Mouse (Mus musculus) CD8-positive naive resting alpha-beta T cell, adult 57 days (primary cell): ENCODE measurements around the gene Ripor1. TPM values are rescaled to one million over a fixed set of nuclear protein-coding genes. Genes with fewer than 3 reads are reported as not detected.

Experiments
- total RNA-seq: library from RNA; stranded (reverse); gene quantifications from one replicate; pipeline ENCODE4 v1.2.4, GENCODE M21; 2023

The Ripor1 gene
- 18.9 TPM for total RNA-seq

DNA sequence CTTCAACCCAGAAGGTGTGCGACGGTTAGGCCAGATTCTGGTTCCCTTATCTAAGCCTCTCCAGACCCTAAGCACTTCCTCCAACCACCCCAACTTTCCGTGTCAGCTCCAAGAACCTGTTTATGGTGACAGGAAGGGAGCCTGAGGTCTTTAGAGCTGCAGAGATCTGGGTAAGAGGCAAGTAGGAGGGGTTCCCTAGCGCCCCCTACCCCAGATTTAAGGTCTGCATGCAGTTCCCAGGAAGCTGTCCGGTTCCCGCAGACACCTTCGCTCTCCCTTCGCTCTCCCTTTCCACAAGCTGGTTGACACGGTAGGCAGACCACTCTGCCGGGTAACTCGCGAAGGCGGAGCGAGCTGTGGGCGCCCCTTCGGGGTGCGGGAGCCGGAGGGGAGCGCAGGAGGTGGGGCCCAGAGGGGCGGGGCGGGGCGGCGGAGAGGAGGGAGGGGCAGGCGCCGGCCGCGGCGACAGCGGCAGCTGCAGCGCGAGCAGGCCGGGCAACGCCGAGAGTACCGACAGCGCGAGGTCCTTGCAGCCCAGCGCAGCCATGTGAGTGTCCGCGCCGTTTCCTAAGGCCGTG is at the start of gene Ripor1:
Ripor1 (plus strand) TSS at position 452 of the 578 bp plus-strand sequence.

DNA sequence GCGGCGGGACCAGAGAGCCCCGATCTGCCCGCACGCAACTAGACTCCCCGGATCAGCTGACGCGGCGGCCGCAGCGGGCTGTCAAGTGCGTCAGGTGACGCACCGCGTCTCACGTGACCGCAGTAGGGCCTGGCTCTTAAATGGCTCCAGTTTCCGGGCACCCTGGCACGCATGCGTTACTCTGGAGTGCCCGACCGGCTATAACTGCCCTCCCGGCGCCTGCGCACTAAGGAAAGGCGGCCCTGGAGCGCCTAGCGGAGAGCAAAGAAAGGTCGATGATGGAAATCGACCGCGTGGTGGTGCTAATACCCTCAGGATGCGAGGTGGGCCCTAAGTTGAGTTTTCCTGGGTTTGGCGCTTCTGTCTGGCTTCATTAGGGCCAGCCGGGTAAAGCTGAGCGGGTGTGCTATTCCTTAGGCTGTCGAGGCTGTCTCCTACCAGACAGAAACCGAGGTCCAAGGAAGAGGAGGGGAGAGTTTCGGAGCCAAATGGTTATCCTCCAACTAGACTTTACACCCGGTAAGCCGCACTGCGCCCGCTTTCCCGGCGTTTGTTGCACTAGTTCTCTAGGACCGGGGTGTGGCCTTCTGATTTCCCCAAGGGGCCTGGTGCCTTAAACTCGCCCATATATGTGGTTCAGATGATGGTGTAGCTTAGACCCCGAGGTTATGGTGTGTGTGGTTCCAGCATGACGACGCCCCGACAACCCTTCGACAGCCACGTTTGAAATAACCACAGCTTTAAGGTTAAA is 38.9 kb upstream of the Ripor1 start, which contains the start of gene Atp6v0d1:
Atp6v0d1 (minus strand) TSS at position 96 of the 751 bp plus-strand sequence.

DNA sequence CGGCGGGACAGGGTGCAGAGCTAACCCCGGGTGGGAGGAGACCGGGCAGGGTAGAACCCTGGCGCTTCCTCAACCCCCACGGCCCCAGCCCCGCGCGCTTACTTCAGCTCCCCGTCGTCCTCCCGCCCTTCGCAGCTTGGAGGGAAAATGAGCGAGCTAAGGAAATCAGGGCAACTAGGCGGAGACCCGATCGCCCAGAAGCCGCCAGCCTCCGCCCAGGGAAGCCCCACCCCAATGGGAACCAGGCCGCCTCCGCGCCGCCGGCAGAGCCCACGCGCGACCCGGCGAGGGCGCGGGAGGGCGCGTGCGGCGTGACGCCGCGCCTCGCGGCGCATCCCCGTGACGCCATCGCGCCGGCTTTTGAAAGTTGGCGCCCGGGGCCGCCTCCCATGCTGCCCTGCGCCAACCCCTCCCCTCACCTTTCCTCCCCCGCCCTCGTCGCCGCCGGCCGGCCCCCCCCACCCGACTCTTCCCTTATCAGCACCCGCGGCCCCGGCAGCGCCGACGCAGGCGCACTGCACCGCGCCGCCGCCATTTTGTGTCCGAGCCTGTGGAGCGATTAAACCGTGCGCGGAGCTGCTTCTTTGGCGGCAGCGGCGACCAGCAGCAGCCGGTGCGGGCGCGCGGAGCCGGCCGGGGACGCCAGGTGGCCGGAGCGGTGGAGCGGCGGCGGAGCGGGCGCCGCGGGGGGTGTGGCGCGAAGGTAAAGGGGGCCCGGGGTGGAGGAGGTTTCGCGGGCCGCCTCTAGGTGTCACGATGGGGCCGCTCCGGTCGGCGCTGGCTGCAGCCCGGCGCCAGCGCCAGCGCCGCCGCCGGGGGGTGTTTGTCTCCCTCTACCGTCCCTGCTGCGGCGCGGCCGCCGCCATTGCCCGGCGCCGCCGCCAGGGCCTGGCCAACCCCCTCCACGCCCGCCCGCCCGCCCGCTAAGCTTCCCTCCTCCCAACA is 31.2 kb downstream of the Ripor1 start, which contains the start of gene Ctcf:
Ctcf (plus strand) TSS at position 551 of the 945 bp plus-strand sequence.

DNA sequence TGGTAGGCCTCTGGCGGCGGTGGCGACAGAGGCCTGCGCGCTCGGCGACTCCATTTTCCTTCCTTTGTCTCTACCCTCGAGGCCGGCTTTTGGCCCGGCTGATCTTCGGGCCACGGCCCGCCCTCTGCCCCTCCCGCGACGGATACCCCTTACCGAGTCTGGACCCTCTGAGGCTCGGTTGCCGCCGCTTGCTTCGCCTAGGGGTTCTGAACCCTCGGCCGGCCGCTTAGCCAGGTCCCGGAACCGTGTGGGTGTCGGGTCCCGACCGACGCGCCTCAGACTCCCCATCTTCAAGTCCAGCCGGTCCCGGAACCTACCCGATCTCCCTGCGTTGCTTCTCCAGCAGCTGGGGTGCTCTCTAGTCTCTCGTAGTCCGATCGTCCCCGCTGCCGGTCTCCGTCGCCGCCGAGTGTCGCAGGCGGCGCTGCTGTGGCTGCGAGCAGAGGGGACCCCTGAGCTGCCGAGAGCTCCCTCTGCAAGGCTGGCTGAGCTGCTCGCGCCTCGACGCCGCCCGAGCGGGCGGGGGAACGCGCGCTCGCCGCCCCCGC is 32.0 kb downstream of the Ripor1 start, which contains the start of gene Agrp:
Agrp (minus strand) TSS at position 431 of the 548 bp plus-strand sequence.

Other genes starting within 250 kb of the Ripor1 start
- gene Plekhg4, start 232.0 kb upstream of the Ripor1 start, total RNA-seq: not detected
- gene Kctd19, start 191.8 kb upstream of the Ripor1 start, total RNA-seq: not detected
- not detected for gene Lrrc36, start 191.7 kb upstream of the Ripor1 start, total RNA-seq
- gene Tppp3, start 133.7 kb upstream of the Ripor1 start, total RNA-seq: 1.3 TPM
- gene Zdhhc1, start 108.4 kb upstream of the Ripor1 start, total RNA-seq: 5.8 TPM
- gene Hsd11b2, start 86.5 kb upstream of the Ripor1 start, total RNA-seq: not detected
- 51.3 TPM for gene Atp6v0d1, start 39.2 kb upstream of the Ripor1 start, total RNA-seq
- gene Ctcf, start 31.3 kb downstream of the Ripor1 start, total RNA-seq: 148 TPM
- not detected for gene Agrp, start 32.1 kb downstream of the Ripor1 start, total RNA-seq
- 126 TPM for gene Carmil2, start 81.0 kb downstream of the Ripor1 start, total RNA-seq
- gene Acd, start 95.8 kb downstream of the Ripor1 start, total RNA-seq: 52.6 TPM
- 10.6 TPM for gene Pard6a, start 95.9 kb downstream of the Ripor1 start, total RNA-seq
- gene 4933405L10Rik, start 102.4 kb downstream of the Ripor1 start, total RNA-seq: not detected
- gene Enkd1, start 103.0 kb downstream of the Ripor1 start, total RNA-seq: 2.9 TPM
- gene Gfod2, start 153.4 kb downstream of the Ripor1 start, total RNA-seq: 6.0 TPM
- 44.5 TPM for gene Ranbp10, start 222.1 kb downstream of the Ripor1 start, total RNA-seq
- gene Tsnaxip1, start 222.5 kb downstream of the Ripor1 start, total RNA-seq: 0.24 TPM
- 18.6 TPM for gene Cenpt, start 248.0 kb downstream of the Ripor1 start, total RNA-seq
- gene Thap11, start 249.9 kb downstream of the Ripor1 start, total RNA-seq: 18.5 TPM